Mouse (Mus musculus): Measurements from ENCODE around the gene Gm47995. TPM values are rescaled to one million over a fixed set of nuclear protein-coding genes. Genes with fewer than 3 reads are reported as not detected.

Gene Gm47995
- total and polyA plus RNA-seq, 3 experiments: not detected

GRCm38 (mm10) chr1:151227506-151227905 is 29.3 kb downstream of the Gm47995 start:
- Histone ChIP-seq H3K27ac (ENCODE audit: insufficient read depth, low read depth) (no peak overlapping the region), H3K79me2 (replicated peaks; ENCODE audit: control insufficient read depth, extremely low read depth, insufficient read depth, poor library complexity, severe bottlenecking) (no peaks in the 10 kb centered on the region), H3K9ac (ENCODE audit: insufficient read depth, low read depth) (no peak overlapping the region), H3K36me3 (replicated peaks in 1 of 2; ENCODE audit: control insufficient read depth in 1 of 2, insufficient read depth in 1 of 2, low read length in 1 of 2) (no peaks in the 10 kb centered on the region), H3K27me3 (replicated peaks) (no peaks in the 10 kb centered on the region), H3K4me1 (ENCODE audit: control insufficient read depth in 1 of 2, insufficient read depth in 2 of 2) (peaks cover 0 to 16% of the 10 kb centered on the region in 2 experiments; a peak in 2 of 4 replicates), H3K4me3 (replicated peaks in 1 of 3; ENCODE audit: low read depth in 2 of 3, low read length in 2 of 3, poor library complexity in 1 of 3) (no peak overlapping the region), H3K9me3 (replicated peaks; ENCODE audit: low read length) (no peaks in the 10 kb centered on the region), H3K4me2 (ENCODE audit: insufficient read depth, low read depth, poor library complexity, severe bottlenecking) (no peak overlapping the region)
- TF ChIP-seq USF1 (IDR thresholded peaks at IDR 0.05; ENCODE audit: low read depth, low read length): no peak
- no peak for TF ChIP-seq USF2 (conservative IDR thresholded peaks at IDR 0.05; ENCODE audit: low read depth, low read length)
- TF ChIP-seq ZKSCAN1 (IDR thresholded peaks at IDR 0.05; ENCODE audit: borderline replicate concordance, low read depth, low read length): no peak
- TF ChIP-seq GABPA (IDR thresholded peaks at IDR 0.05; ENCODE audit: insufficient replicate concordance, low read depth, low read length): no peak
- dilution Hi-C loops (cut with MboI; ENCODE audit: extremely low pct_ligation_motif_present, extremely low pct_unique_long_range_greater_than_20kb, low sequenced_read_pairs): no loop called here
- no peak for DNase-seq (ENCODE audit: extremely low read depth)
- in situ Hi-C loops (cut with MboI; ENCODE audit: low pct_ligation_motif_present, low pct_unique_long_range_greater_than_20kb, low sequenced_read_pairs): no loop called here

DNA sequence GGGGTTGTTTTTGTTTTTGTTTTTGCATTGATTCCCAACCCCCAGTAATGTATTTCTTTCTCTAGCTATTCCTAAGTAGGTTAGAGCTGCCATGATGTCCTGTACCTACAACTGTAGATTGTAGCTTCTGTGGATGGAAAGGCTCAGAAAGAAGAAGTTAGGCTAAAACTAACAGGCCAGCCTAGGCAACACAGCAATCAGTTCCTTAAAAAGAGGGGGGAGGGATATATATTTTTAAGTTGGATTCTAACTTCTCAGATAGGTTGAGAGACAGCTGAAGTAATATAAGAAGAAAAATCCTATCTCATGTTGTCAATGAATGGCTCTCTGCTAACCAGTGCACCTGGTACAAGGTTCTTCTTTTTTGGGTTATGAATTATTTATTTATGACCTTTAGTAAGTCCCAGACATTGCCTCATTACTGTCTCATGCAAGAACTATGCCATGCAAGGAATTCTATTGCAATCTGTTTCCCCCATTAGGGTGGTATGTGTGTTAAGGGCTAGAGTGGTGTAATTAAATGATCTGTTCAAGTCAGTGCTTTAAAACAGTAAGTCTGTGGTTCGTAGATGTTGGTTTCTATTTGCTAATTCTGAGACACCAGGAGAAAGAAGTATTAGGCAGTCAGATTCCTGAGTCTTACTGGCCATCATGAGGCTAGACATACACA is 30.2 kb downstream of the Gm47995 start:
- H3K4me3 ChIP-seq (replicated peaks in 1 of 3; ENCODE audit: low read depth in 2 of 3, low read length in 2 of 3, poor library complexity in 1 of 3): no peak overlapping the region
- H3K27me3 ChIP-seq (replicated peaks): no peaks in the 10 kb centered on the region
- H3K36me3 ChIP-seq (replicated peaks in 1 of 2; ENCODE audit: control insufficient read depth in 1 of 2, insufficient read depth in 1 of 2, low read length in 1 of 2): no peaks in the 10 kb centered on the region
- H3K9me3 ChIP-seq (replicated peaks; ENCODE audit: low read length): no peaks in the 10 kb centered on the region
- TF ChIP-seq RCOR1 (conservative IDR thresholded peaks at IDR 0.05; ENCODE audit: low read depth, low read length) (no peak), GABPA (IDR thresholded peaks at IDR 0.05; ENCODE audit: insufficient replicate concordance, low read depth, low read length) (no peak), IRF4 (IDR thresholded peaks at IDR 0.05; ENCODE audit: low read depth, low read length) (no peak), ZKSCAN1 (IDR thresholded peaks at IDR 0.05; ENCODE audit: borderline replicate concordance, low read depth, low read length) (no peak), CTCF (conservative IDR thresholded peaks at IDR 0.05 in 1 of 2, IDR thresholded peaks at IDR 0.05 in 1 of 2; ENCODE audit: low read depth in 2 of 2, low read length in 2 of 2) (no peak), USF2 (conservative IDR thresholded peaks at IDR 0.05; ENCODE audit: low read depth, low read length) (no peak), MAX (IDR thresholded peaks at IDR 0.05; ENCODE audit: low read length) (no peak), NELFE (IDR thresholded peaks at IDR 0.05; ENCODE audit: low read depth, low read length) (no peak), TCF12 (IDR thresholded peaks at IDR 0.05; ENCODE audit: low read depth, low read length) (no peak), HCFC1 (IDR thresholded peaks at IDR 0.05; ENCODE audit: low read depth, low read length) (no peak), EP300 (IDR thresholded peaks at IDR 0.05; ENCODE audit: low read length) (no peak), POLR2AphosphoS2 (IDR thresholded peaks at IDR 0.05; ENCODE audit: low read depth, low read length) (no peak), USF1 (IDR thresholded peaks at IDR 0.05; ENCODE audit: low read depth, low read length) (no peak), ZC3H11A (IDR thresholded peaks at IDR 0.05; ENCODE audit: low read depth, low read length) (no peak), MAFK (IDR thresholded peaks at IDR 0.05; ENCODE audit: insufficient replicate concordance, low read length) (no peak), KAT2A (IDR thresholded peaks at IDR 0.05; ENCODE audit: insufficient replicate concordance, low read length) (no peak), PAX5 (IDR thresholded peaks at IDR 0.05; ENCODE audit: low read length) (no peak), ETS1 (conservative IDR thresholded peaks at IDR 0.05; ENCODE audit: low read depth, low read length) (no peak)
- H3K4me2 ChIP-seq (ENCODE audit: insufficient read depth, low read depth, poor library complexity, severe bottlenecking): no peak overlapping the region
- in situ Hi-C loops (cut with MboI; ENCODE audit: low pct_ligation_motif_present, low pct_unique_long_range_greater_than_20kb, low sequenced_read_pairs): no loop called here
- H3K27ac ChIP-seq (ENCODE audit: insufficient read depth, low read depth): no peak overlapping the region
- H3K9ac ChIP-seq (ENCODE audit: insufficient read depth, low read depth): no peak overlapping the region
- dilution Hi-C loops (cut with MboI; ENCODE audit: extremely low pct_ligation_motif_present, extremely low pct_unique_long_range_greater_than_20kb, low sequenced_read_pairs): no loop called here
- peaks cover 0 to 12% of the 10 kb centered on the region in 2 experiments; a peak in 2 of 4 replicates for H3K4me1 ChIP-seq (ENCODE audit: control insufficient read depth in 1 of 2, insufficient read depth in 2 of 2)
- no peak for DNase-seq (ENCODE audit: extremely low read depth)
- H3K79me2 ChIP-seq (replicated peaks; ENCODE audit: control insufficient read depth, extremely low read depth, insufficient read depth, poor library complexity, severe bottlenecking): no peaks in the 10 kb centered on the region

Measured in CH12.LX (cell line).